Mouse (Mus musculus): ENCODE data around the gene Cpne7.

GRCm38 (mm10) chr8:123112892-123113291, 4.3 kb upstream of the Cpne7 start:
- TF ChIP-seq CTCF (IDR thresholded peaks at IDR 0.05; ENCODE audit: control insufficient read depth, insufficient read depth, low read length) (no peak), POLR2A (IDR thresholded peaks at IDR 0.05; ENCODE audit: borderline replicate concordance, control insufficient read depth, low read depth, low read length) (no peak)
